Mouse (Mus musculus) bone marrow macrophage, adult 2 months (primary cell): Measurements from ENCODE around the gene Gm8369. TPM values are rescaled to one million over a fixed set of nuclear protein-coding genes. Genes with fewer than 3 reads are reported as not detected.
"Not testable (repeated sequence)": the region's sequence is repeated elsewhere in the genome, so short reads cannot be mapped to it uniquely, and the experiment has no call there.

Experiments
- H3K27ac ChIP-seq: 2 replicates; pipeline ENCODE4 v1.5.1; 2012; ENCODE audit warnings: low read depth, low read length; ENCODE audit not compliant: insufficient read depth
- H3K4me1 ChIP-seq: 2 replicates; pipeline ENCODE4 v1.6.1; 2012; ENCODE audit warnings: low read length; ENCODE audit not compliant: control insufficient read depth, insufficient read depth
- H3K4me3 ChIP-seq: 2 replicates; pipeline ENCODE4 v1.5.1; 2012; ENCODE audit warnings: mild to moderate bottlenecking, low read length, moderate library complexity; ENCODE audit not compliant: insufficient read depth
- CTCF ChIP-seq: IDR thresholded peaks from 2 replicates; pipeline ENCODE4 v1.5.1; 2012; ENCODE audit warnings: low read depth, mild to moderate bottlenecking, low read length, moderate library complexity
- POLR2A ChIP-seq: IDR thresholded peaks from 2 replicates; pipeline ENCODE4 v1.6.1; 2012; ENCODE audit warnings: mild to moderate bottlenecking, low read depth, low read length, borderline replicate concordance
- polyA plus RNA-seq: library from polyadenylated mRNA; stranded (reverse); fragments of >200 nt; gene quantifications from 2 replicates; pipeline ENCODE4 v1.2.4, GENCODE M21; 2012; ENCODE audit not compliant: missing spikeins, insufficient read depth, insufficient read length

Gene Gm8369
- polyA plus RNA-seq, 1 experiment, result 15.4 TPM

GRCm38 (mm10) chr19:11483941-11484340 is 1.8 kb upstream of the Gm8369 start:
- TF ChIP-seq CTCF (no peak), POLR2A (no peak)
- Histone ChIP-seq H3K4me3 (no peak overlapping the region), H3K4me1 (peaks cover 12% of the 10 kb centered on the region), H3K27ac (no peak overlapping the region)

- no peak overlapping the region for H3K27ac ChIP-seq
- TF ChIP-seq CTCF (no peak), POLR2A (no peak)
- H3K4me3 ChIP-seq, result no peak overlapping the region
- H3K4me1 ChIP-seq, result peaks cover 12% of the 10 kb centered on the region
Observed at GRCm38 (mm10) chr19:11484388-11484787, 1.4 kb upstream of the Gm8369 start.

GRCm38 (mm10) chr19:11485266-11485665 is 472 bp upstream of the Gm8369 start:
- H3K27ac ChIP-seq, result peak overlapping the region; percentile 11; the same call in 1 of the 2 replicates
- H3K4me1 ChIP-seq, result peaks cover 12% of the 10 kb centered on the region
- TF ChIP-seq POLR2A (no peak), CTCF (no peak)
- no peak overlapping the region for H3K4me3 ChIP-seq

GRCm38 (mm10) chr19:11486599-11486998 is 861 bp downstream of the Gm8369 start:
- no peak for TF ChIP-seq CTCF
- no peak for TF ChIP-seq POLR2A
- Histone ChIP-seq H3K27ac (no peak overlapping the region), H3K4me1 (peaks cover 12% of the 10 kb centered on the region), H3K4me3 (no peak overlapping the region)

- TF ChIP-seq POLR2A (no peak), CTCF (no peak)
- no peak overlapping the region for H3K4me3 ChIP-seq
- no peak overlapping the region for H3K27ac ChIP-seq
- peaks cover 7% of the 10 kb centered on the region; the same call in 1 of the 2 replicates for H3K4me1 ChIP-seq
Observed at GRCm38 (mm10) chr19:11491406-11492189, 5.9 kb downstream of the Gm8369 start.

- TF ChIP-seq CTCF (no peak), POLR2A (no peak)
- Histone ChIP-seq H3K4me3 (no peak overlapping the region), H3K4me1 (peaks cover 11% of the 10 kb centered on the region), H3K27ac (no peak overlapping the region)
Observed at GRCm38 (mm10) chr19:11492671-11493070, 6.9 kb downstream of the Gm8369 start.

- TF ChIP-seq POLR2A, result no peak
- no peak for TF ChIP-seq CTCF
- H3K4me1 ChIP-seq, result peaks cover 11% of the 10 kb centered on the region
- no peak overlapping the region for H3K27ac ChIP-seq
- H3K4me3 ChIP-seq, result no peak overlapping the region
Observed at GRCm38 (mm10) chr19:11494519-11494918, 8.8 kb downstream of the Gm8369 start.

GRCm38 (mm10) chr19:11496361-11496760 is 10.6 kb downstream of the Gm8369 start:
- Histone ChIP-seq H3K27ac (no peak overlapping the region), H3K4me1 (peaks cover 11% of the 10 kb centered on the region), H3K4me3 (no peak overlapping the region)
- TF ChIP-seq POLR2A (no peak), CTCF (no peak)

- H3K27ac ChIP-seq, result peak overlapping the region; percentile 37
- not testable (repeated sequence) for H3K4me3 ChIP-seq
- H3K4me1 ChIP-seq, result peaks cover 11% of the 10 kb centered on the region
Observed at GRCm38 (mm10) chr19:11497300-11497699, 11.6 kb downstream of the Gm8369 start.

GRCm38 (mm10) chr19:11500796-11501195 is 15.1 kb downstream of the Gm8369 start:
- TF ChIP-seq POLR2A (no peak), CTCF (no peak)
- H3K27ac ChIP-seq, result no peak overlapping the region
- no peak overlapping the region for H3K4me3 ChIP-seq
- H3K4me1 ChIP-seq, result peaks cover 4% of the 10 kb centered on the region

- TF ChIP-seq POLR2A, result no peak
- no peak overlapping the region for H3K4me3 ChIP-seq
- H3K4me1 ChIP-seq, result peaks cover 4% of the 10 kb centered on the region
- no peak overlapping the region for H3K27ac ChIP-seq
Observed at GRCm38 (mm10) chr19:11501326-11501725, 15.6 kb downstream of the Gm8369 start.

- Histone ChIP-seq H3K4me1 (no peaks in the 10 kb centered on the region), H3K27ac (no peak overlapping the region), H3K4me3 (no peak overlapping the region)
- TF ChIP-seq CTCF (no peak), POLR2A (no peak)
Observed at GRCm38 (mm10) chr19:11504857-11505256, 19.1 kb downstream of the Gm8369 start.
